In the genomic region with DNA sequence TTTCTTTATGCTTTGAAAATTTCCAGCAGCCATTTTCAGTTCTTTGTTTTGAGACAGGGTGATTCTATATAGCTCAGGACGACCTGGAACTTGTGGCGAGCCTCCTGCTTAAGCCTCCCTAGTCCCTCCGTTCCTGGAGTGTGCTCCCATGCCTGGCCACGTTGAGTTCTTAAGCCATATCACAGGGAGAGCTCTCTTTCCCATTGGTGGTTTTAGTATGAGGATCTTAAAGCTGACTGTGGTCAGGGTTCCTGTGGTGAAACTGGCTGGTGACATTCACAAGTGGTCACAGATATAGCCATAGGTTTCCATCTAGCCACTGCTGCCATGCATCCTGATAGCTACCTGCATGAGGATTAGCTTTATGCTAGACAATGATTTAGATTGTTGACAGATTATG, we compare ENCODE assay signal across 10 mouse cellular contexts.
"Had no signal": no experiment of that assay in that cellular context is flagged by ENCODE, and none has a peak within 500 bp of the region (broad histone marks: within the 10 kb centered on the region; RNA-seq: fewer than 3 reads in every experiment).

No protein-coding gene starts in this region.

- ATAC-seq: liver, postnatal 0 days; lung, postnatal 0 days; midbrain, embryonic 16.5 days had no signal

- DNase-seq: liver, postnatal 0 days; lung, adult 2 months; lung, postnatal 14 days; lung, postnatal 36 days; midbrain, embryonic 14.5 days; right cerebral cortex, postnatal 14 days; thymus, postnatal 25 days; thymus, postnatal 4 days had no signal
